Mouse (Mus musculus) gastrocnemius, adult 2 months (tissue): Measurements from ENCODE around the gene H2-Ob. TPM values are rescaled to one million over a fixed set of nuclear protein-coding genes. Genes with fewer than 3 reads are reported as not detected.

Source experiments
- DNase-seq: peaks from one replicate; pipeline ENCODE4 v3.0.0; 2022
- H3K27ac ChIP-seq: fragments of 200-600 bp; 2 replicates; pipeline ENCODE4 v1.8.1; 2022; ENCODE audit warnings: mild to moderate bottlenecking
- H3K4me3 ChIP-seq: fragments of 200-600 bp; 2 replicates; pipeline ENCODE4 v1.8.1; 2022; ENCODE audit warnings: mild to moderate bottlenecking, moderate library complexity
- CTCF ChIP-seq: fragments of 200-600 bp; IDR thresholded peaks from 2 replicates; pipeline ENCODE4 v1.8.1; 2022; ENCODE audit warnings: antibody characterized with exemption, mild to moderate bottlenecking, moderate library complexity
- intact Hi-C: fragments of 180-260 bp; cut with DNase I; formaldehyde crosslinking; loops from one replicate; pipeline ENCODE4 v1.15.1; 2025
- total RNA-seq, 2 experiments: library from RNA; stranded (reverse); gene quantifications; 2 replicates each; pipeline ENCODE4 v1.2.3; 2021

The H2-Ob gene
- total RNA-seq, 2 experiments from 2014 or later = 0.11 TPM; not detected in 1

- intact Hi-C loops = loop anchor here (10.0 kb wide), 1 partner anchor 87 kb away; no protein-coding TSS in a partner anchor
- TF ChIP-seq CTCF = no peak
- Histone ChIP-seq H3K4me3 (no peak within 1 kb of the TSS), H3K27ac (no peak within 1 kb of the TSS)
- DNase-seq = peak; percentile 71
Observed at GRCm38 (mm10) chr17:34257594-34258375, 19.1 kb downstream of the H2-Ob start, which contains the start of gene H2-Ab1. H2-Ab1 (plus strand) TSS chr17:34257689.

GRCm38 (mm10) chr17:34260551-34260950 lies 21.8 kb downstream of the H2-Ob start:
- no peak overlapping the region for H3K4me3 ChIP-seq
- H3K27ac ChIP-seq = no peak overlapping the region
- intact Hi-C loops = no loop called here
- no peak for TF ChIP-seq CTCF
- DNase-seq = no peak

GRCm38 (mm10) chr17:34261502-34261901 lies 22.8 kb downstream of the H2-Ob start:
- intact Hi-C loops = no loop called here
- DNase-seq = peak; percentile 52
- H3K27ac ChIP-seq = no peak overlapping the region
- TF ChIP-seq CTCF = no peak
- no peak overlapping the region for H3K4me3 ChIP-seq

- TF ChIP-seq CTCF = no peak
- peak; percentile 54 for DNase-seq
- Histone ChIP-seq H3K27ac (no peak overlapping the region), H3K4me3 (peak overlapping the region; percentile 73)
- intact Hi-C loops = no loop called here
Observed at GRCm38 (mm10) chr17:34263068-34263467, 24.4 kb downstream of the H2-Ob start.

GRCm38 (mm10) chr17:34263811-34264371 lies 25.2 kb downstream of the H2-Ob start:
- TF ChIP-seq CTCF = no peak; the same call in 1 of the 2 replicates
- H3K27ac ChIP-seq = no peak overlapping the region
- peak overlapping the region; percentile 73 for H3K4me3 ChIP-seq
- no peak for DNase-seq
- intact Hi-C loops = no loop called here

GRCm38 (mm10) chr17:34264452-34265351 lies 26.0 kb downstream of the H2-Ob start:
- Histone ChIP-seq H3K27ac (no peak overlapping the region), H3K4me3 (peak overlapping the region; percentile 71)
- intact Hi-C loops = no loop called here
- no peak for TF ChIP-seq CTCF
- DNase-seq = peak; percentile 25

- H3K27ac ChIP-seq = no peak overlapping the region
- intact Hi-C loops = no loop called here
- no peak overlapping the region for H3K4me3 ChIP-seq
- DNase-seq = no peak
- no peak for TF ChIP-seq CTCF
Observed at GRCm38 (mm10) chr17:34268262-34268661, 29.6 kb downstream of the H2-Ob start.

- intact Hi-C loops = no loop called here
- Histone ChIP-seq H3K27ac (no peak overlapping the region), H3K4me3 (no peak overlapping the region)
- DNase-seq = no peak
- TF ChIP-seq CTCF = no peak
Observed at GRCm38 (mm10) chr17:34268748-34269147, 30.0 kb downstream of the H2-Ob start.

GRCm38 (mm10) chr17:34269817-34270216 lies 31.1 kb downstream of the H2-Ob start:
- intact Hi-C loops = no loop called here
- no peak overlapping the region for H3K27ac ChIP-seq
- no peak for TF ChIP-seq CTCF
- DNase-seq = no peak
- H3K4me3 ChIP-seq = no peak overlapping the region

GRCm38 (mm10) chr17:34270230-34270629 lies 31.5 kb downstream of the H2-Ob start:
- Histone ChIP-seq H3K4me3 (no peak overlapping the region), H3K27ac (no peak overlapping the region)
- no peak for DNase-seq
- no peak for TF ChIP-seq CTCF
- intact Hi-C loops = no loop called here

GRCm38 (mm10) chr17:34270940-34271339 lies 32.2 kb downstream of the H2-Ob start:
- intact Hi-C loops = no loop called here
- Histone ChIP-seq H3K27ac (no peak overlapping the region), H3K4me3 (no peak overlapping the region)
- no peak for TF ChIP-seq CTCF
- DNase-seq = no peak

- intact Hi-C loops = no loop called here
- Histone ChIP-seq H3K4me3 (no peak overlapping the region), H3K27ac (no peak overlapping the region)
- no peak for DNase-seq
- TF ChIP-seq CTCF = no peak
Observed at GRCm38 (mm10) chr17:34272102-34272501, 33.4 kb downstream of the H2-Ob start.
